Mouse (Mus musculus) liver, adult 2 months (tissue): ENCODE data around the gene Cep97.

Experiments
- CTCF ChIP-seq: fragments of 200-500 bp; IDR thresholded peaks from 2 replicates; pipeline ENCODE4 v1.5.1; 2011; ENCODE audit warnings: low read depth, low read length, control low read depth
- POLR2A ChIP-seq: fragments of 200-500 bp; IDR thresholded peaks from 2 replicates; pipeline ENCODE4 v1.6.1; 2011; ENCODE audit warnings: low read length, control low read depth; ENCODE audit not compliant: insufficient read depth; ENCODE audit errors: extremely low read depth

DNA sequence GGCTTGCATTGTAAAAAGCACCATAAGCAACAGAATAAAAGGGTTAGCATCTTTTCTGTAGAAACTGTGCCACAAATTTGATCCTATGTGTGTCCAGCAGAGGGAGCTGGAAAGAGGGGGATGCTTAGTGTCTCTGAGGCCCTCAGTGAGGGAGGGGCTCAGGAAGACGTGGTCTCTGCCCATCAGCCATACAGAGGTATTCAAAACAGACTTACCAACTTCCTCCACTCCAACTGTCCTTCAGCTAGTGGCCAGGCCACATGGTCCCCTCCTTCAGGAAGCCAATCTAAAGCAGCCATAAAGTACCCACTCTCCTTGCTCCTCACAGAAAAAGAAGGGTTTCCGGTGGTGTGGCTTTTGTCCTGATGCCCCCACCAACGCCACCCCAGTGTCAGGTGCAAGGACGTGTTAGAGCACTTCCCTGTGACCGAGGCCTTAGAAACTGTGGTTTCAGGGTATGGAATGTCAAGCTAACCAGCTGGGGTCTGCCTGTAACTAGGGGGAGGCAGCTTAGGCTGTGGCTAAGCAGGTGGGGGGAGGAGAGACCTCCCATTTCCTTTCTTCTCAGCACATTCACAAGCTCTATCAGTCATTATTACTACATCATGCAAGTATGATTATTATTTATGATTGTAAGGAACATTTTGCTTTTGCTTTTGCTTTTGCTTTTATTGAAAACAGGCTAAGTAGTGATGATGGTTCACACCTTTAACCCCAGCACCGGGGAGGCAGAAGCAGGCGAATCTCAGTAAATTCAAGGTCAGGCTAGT is 46.7 kb downstream of the Cep97 start:
- TF ChIP-seq CTCF = peak; percentile 34
- no peak for TF ChIP-seq POLR2A
